Mouse (Mus musculus): Measurements from ENCODE around the gene Dbi. TPM values are rescaled to one million over a fixed set of nuclear protein-coding genes. Genes with fewer than 3 reads are reported as not detected.

Dbi gene
- total RNA-seq, 1 experiment from 2014 or later: 156 TPM

DNA sequence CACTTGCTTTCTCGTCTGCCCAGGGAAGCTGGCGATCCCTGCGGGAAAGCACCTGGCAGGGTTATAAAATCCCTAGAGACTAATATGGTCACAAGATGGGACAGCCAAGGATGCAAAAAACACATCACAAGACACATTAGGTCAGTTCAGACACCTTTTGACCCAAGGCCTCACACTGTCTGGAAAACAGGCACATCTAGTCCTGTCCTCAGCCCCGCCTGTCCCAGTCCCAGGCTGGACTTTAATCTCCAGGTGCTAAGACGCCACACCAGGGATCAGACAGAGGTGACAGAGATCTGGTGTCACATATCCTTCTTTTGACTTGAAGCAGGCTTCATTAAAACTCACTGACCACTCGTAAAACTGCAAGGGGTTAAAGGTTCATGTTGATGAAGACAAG is 50.7 kb downstream of the Dbi start:
- ATAC-seq (replicated peaks in 1 of 2; ENCODE audit: insufficient read depth in 1 of 2, low FRiP score in 2 of 2, low TSS enrichment in 1 of 2, low read depth in 1 of 2, poor library complexity in 2 of 2, severe bottlenecking in 2 of 2): no peak

DNA sequence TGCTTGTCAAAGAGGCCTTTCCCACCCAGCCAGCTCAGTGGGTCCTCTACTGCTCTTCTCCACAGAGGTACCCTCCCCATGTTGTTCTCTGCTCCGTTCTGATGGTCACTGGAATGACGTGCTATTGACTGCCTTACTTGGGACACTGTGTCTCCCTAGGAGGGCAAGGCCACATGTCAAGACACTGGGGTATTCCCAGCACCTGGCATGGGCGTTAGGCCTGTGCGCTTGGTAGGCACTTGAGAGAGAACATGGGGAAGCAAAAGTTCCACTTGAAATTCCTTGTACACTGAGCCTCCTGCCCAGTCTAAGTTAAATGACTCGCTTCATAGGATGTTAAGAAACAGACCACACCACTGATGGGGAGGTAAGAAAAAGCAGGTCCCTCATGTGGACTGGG is 51.8 kb downstream of the Dbi start:
- ATAC-seq (replicated peaks in 1 of 2; ENCODE audit: insufficient read depth in 1 of 2, low FRiP score in 2 of 2, low TSS enrichment in 1 of 2, low read depth in 1 of 2, poor library complexity in 2 of 2, severe bottlenecking in 2 of 2): no peak

- no peak for ATAC-seq (replicated peaks in 1 of 2; ENCODE audit: insufficient read depth in 1 of 2, low FRiP score in 2 of 2, low TSS enrichment in 1 of 2, low read depth in 1 of 2, poor library complexity in 2 of 2, severe bottlenecking in 2 of 2)
These were observed 54.3 kb downstream of the Dbi start for GRCm38 (mm10) chr1:120066625-120067024.

DNA sequence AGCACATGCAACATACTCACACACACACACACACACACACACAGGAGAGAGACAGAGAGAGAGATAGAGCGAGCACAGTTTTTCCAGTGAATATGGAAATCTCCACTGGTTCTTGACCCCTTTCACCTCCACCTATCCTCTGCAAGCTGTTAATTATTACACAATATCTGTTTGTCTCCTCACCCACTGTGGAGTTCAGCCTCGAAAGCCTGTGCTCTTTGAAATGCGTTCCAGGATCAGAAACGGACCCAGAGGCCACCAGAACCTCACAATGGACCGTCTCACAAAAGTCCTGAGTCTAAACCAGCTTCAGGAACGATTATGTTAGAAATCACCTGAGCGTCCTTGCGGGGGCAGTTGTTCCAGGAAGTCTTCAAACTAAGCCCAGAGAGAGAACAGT is 54.7 kb downstream of the Dbi start:
- no peak for ATAC-seq (replicated peaks in 1 of 2; ENCODE audit: insufficient read depth in 1 of 2, low FRiP score in 2 of 2, low TSS enrichment in 1 of 2, low read depth in 1 of 2, poor library complexity in 2 of 2, severe bottlenecking in 2 of 2)

GRCm38 (mm10) chr1:120064036-120064682 is 56.7 kb downstream of the Dbi start:
- ATAC-seq (replicated peaks in 1 of 2; ENCODE audit: insufficient read depth in 1 of 2, low FRiP score in 2 of 2, low TSS enrichment in 1 of 2, low read depth in 1 of 2, poor library complexity in 2 of 2, severe bottlenecking in 2 of 2): no peak

Other genes with a start within 250 kb of the Dbi start
- gene Tmem177, start 207.9 kb downstream of the Dbi start, total RNA-seq (2017): 5.2 and 6.1 TPM in 2 replicates
- not detected in 2 replicates for gene Cfap221, start 123.8 kb downstream of the Dbi start, total RNA-seq (2017)
- gene Sctr, start 114.2 kb downstream of the Dbi start, total RNA-seq (2017): not detected in 2 replicates
- 0.25 and 2.6 TPM in 2 replicates for gene Tmem37, start 47.0 kb downstream of the Dbi start, total RNA-seq (2017)
- 11.3 and 11.5 TPM in 2 replicates for gene 3110009E18Rik, start 109 bp upstream of the Dbi start, total RNA-seq (2017)
- gene Steap3, start 151.6 kb upstream of the Dbi start, total RNA-seq (2017): 6.1 and 8.1 TPM in 2 replicates
- gene C1ql2, start 219.5 kb upstream of the Dbi start, total RNA-seq (2017): not detected in 2 replicates

Data from hematopoietic stem cell, adult 5-6 weeks (primary cell).